Mouse (Mus musculus): ENCODE measurements around the gene Bloc1s6. TPM values are rescaled to one million over a fixed set of nuclear protein-coding genes. Genes with fewer than 3 reads are reported as not detected.

Gene Bloc1s6
- polyA plus RNA-seq, 1 experiment = 40.5 TPM

DNA sequence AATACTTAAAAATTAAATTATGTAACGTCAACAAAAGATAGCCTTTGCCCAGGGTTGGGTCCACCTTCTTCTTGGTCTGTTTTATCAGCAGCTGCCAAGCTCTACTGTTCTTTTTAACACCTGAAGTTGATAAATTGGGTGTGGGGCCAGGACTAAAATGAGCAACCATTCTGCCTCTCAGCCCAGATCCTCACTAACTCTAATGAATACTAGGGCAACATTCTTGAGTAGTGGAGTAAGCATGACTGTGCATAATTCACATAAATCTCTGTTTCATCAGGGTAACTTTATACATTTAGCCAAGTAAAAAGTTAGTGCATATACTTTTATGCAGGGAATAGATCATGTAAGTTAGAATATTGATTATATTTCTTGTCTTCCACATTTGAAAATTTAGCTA lies 37.2 kb downstream of the Bloc1s6 start:
- Histone ChIP-seq H3K4me1 (replicated peaks; ENCODE audit: control insufficient read depth, insufficient read depth, low read length) (no peaks in the 10 kb centered on the region), H3K4me3 (ENCODE audit: control insufficient read depth, insufficient read depth, low read length) (no peak overlapping the region), H3K27ac (ENCODE audit: control insufficient read depth, insufficient read depth, low read length) (no peak overlapping the region), H3K36me3 (ENCODE audit: control insufficient read depth, insufficient read depth, low read length) (no peaks in the 10 kb centered on the region), H3K27me3 (ENCODE audit: control insufficient read depth, insufficient read depth, low read length) (no peaks in the 10 kb centered on the region)
- DNase-seq = no peak
- 94% methylated on average over 1 of the region's 1 CpGs for WGBS
- TF ChIP-seq CTCF (IDR thresholded peaks at IDR 0.05; ENCODE audit: borderline replicate concordance, control insufficient read depth, extremely low read depth, insufficient read depth, low read length, poor library complexity) (no peak), POLR2A (IDR thresholded peaks at IDR 0.05; ENCODE audit: control insufficient read depth, extremely low read depth, insufficient read depth, low read length, poor library complexity) (no peak)

DNA sequence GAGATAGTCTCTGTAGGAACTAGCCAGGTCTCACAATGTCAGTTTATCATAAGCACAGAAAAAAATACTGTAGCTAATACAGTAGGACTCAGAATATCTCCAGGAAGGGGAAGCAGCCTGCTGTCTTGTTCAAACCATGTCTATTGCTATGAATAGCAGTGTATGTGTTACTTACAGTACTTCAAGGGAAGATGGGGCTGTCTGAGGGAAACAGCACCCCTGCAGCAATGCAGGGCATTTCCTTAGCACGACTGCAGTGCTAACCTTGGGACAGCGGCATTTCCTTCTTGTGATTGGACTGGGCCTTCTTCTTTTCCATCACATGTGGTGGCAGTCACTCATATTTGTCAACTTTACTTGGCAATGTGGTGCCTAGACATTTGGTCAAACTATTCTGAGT lies 38.5 kb downstream of the Bloc1s6 start:
- Histone ChIP-seq H3K27ac (ENCODE audit: control insufficient read depth, insufficient read depth, low read length) (no peak overlapping the region), H3K27me3 (ENCODE audit: control insufficient read depth, insufficient read depth, low read length) (no peaks in the 10 kb centered on the region), H3K4me3 (ENCODE audit: control insufficient read depth, insufficient read depth, low read length) (no peak overlapping the region), H3K4me1 (replicated peaks; ENCODE audit: control insufficient read depth, insufficient read depth, low read length) (no peaks in the 10 kb centered on the region), H3K36me3 (ENCODE audit: control insufficient read depth, insufficient read depth, low read length) (no peaks in the 10 kb centered on the region)
- 54% methylated on average over 2 of the region's 2 CpGs for WGBS
- DNase-seq = no peak
- TF ChIP-seq CTCF (IDR thresholded peaks at IDR 0.05; ENCODE audit: borderline replicate concordance, control insufficient read depth, extremely low read depth, insufficient read depth, low read length, poor library complexity) (no peak), POLR2A (IDR thresholded peaks at IDR 0.05; ENCODE audit: control insufficient read depth, extremely low read depth, insufficient read depth, low read length, poor library complexity) (no peak)

DNA sequence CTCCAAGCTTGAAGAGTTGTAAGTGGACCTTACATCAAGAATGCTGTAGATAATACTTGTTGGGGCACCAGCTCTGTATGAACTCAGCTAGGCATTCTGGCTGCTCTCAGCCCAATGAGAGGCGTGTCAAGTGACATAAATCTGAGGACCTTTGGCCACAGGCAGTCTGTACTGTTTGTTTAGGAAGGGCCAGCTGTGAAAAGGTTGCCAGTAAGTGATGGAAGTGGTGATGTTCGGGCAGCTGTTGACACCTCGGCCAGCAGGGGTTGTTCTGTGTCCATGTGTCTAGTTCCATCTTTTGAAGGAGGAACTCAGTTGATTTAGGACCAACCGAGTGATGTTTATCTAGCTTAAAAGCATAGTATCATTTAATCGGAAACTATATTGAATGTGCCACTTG lies 41.7 kb downstream of the Bloc1s6 start:
- WGBS = 88% methylated on average over 5 of the region's 5 CpGs
- Histone ChIP-seq H3K36me3 (ENCODE audit: control insufficient read depth, insufficient read depth, low read length) (no peaks in the 10 kb centered on the region), H3K4me3 (ENCODE audit: control insufficient read depth, insufficient read depth, low read length) (no peak overlapping the region), H3K4me1 (replicated peaks; ENCODE audit: control insufficient read depth, insufficient read depth, low read length) (0 out of 2 replicates have a peak, but pooled peaks cover 3% of the 10 kb centered on the region), H3K27ac (ENCODE audit: control insufficient read depth, insufficient read depth, low read length) (no peak overlapping the region), H3K27me3 (ENCODE audit: control insufficient read depth, insufficient read depth, low read length) (no peaks in the 10 kb centered on the region)
- no peak for TF ChIP-seq POLR2A (IDR thresholded peaks at IDR 0.05; ENCODE audit: control insufficient read depth, extremely low read depth, insufficient read depth, low read length, poor library complexity)
- no peak for TF ChIP-seq CTCF (IDR thresholded peaks at IDR 0.05; ENCODE audit: borderline replicate concordance, control insufficient read depth, extremely low read depth, insufficient read depth, low read length, poor library complexity)
- no peak for DNase-seq

DNA sequence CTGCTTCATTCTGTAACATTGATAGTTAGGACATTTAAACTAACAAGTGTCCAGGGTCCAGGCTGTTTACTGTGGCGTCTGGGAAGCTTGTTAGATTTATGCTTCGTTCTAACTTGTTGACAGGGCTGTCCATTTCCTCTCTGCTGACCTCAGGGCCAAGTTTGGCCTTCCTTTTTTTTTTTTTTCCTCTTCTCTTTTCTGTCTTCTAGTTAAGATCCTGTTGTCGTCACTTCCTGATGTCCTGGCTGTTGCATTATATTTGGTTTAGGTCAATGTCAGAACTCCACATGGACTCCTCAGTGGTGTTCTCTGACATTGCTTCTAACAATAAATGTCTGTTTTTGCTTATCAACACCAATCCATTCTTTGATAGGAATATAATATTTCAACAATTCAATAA lies 42.1 kb downstream of the Bloc1s6 start:
- TF ChIP-seq CTCF (IDR thresholded peaks at IDR 0.05; ENCODE audit: borderline replicate concordance, control insufficient read depth, extremely low read depth, insufficient read depth, low read length, poor library complexity) (no peak), POLR2A (IDR thresholded peaks at IDR 0.05; ENCODE audit: control insufficient read depth, extremely low read depth, insufficient read depth, low read length, poor library complexity) (no peak)
- H3K4me3 ChIP-seq (ENCODE audit: control insufficient read depth, insufficient read depth, low read length) = no peak overlapping the region
- 0 out of 2 replicates have a peak, but pooled peaks cover 3% of the 10 kb centered on the region for H3K4me1 ChIP-seq (replicated peaks; ENCODE audit: control insufficient read depth, insufficient read depth, low read length)
- no peak overlapping the region for H3K27ac ChIP-seq (ENCODE audit: control insufficient read depth, insufficient read depth, low read length)
- WGBS = 69% methylated on average over 3 of the region's 3 CpGs
- H3K27me3 ChIP-seq (ENCODE audit: control insufficient read depth, insufficient read depth, low read length) = no peaks in the 10 kb centered on the region
- DNase-seq = no peak
- H3K36me3 ChIP-seq (ENCODE audit: control insufficient read depth, insufficient read depth, low read length) = no peaks in the 10 kb centered on the region

DNA sequence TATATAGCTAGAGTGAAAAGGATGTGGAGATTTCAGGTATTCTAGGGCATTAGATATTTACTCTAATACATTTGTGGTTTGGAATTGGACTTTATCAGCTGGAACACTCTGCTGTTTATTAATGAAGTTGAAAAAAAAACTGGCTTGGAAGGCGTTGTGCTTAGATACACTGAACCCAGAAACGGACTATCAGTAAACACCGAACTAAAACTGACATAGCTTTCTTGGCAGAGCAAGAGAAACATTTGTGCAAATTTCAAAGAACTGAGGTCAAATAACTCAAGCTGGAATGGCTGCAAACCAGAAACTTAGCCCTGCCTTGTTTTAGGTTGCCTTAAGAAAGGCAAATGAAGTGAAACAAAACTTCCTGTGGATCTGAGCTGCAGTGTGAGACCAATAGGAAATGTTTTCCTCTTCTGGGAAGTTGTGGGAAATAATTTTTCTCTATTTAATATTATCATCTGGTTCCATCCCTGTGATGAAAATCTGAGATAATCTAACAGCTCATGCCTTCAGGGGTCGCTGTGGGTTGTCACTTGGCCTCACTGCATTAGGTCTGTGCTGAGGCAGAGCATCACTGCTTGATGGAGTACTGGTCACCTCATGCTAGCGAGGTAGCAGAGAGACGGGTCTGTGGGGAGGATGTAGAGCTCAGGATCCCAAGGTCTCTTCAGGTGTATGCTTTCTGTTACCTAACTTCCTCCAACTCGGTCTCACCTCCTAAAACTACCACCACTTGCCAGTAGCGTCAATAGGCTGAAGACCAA lies 43.5 kb downstream of the Bloc1s6 start:
- no peak overlapping the region for H3K27ac ChIP-seq (ENCODE audit: control insufficient read depth, insufficient read depth, low read length)
- H3K4me1 ChIP-seq (replicated peaks; ENCODE audit: control insufficient read depth, insufficient read depth, low read length) = 0 out of 2 replicates have a peak, but pooled peaks cover 3% of the 10 kb centered on the region
- H3K36me3 ChIP-seq (ENCODE audit: control insufficient read depth, insufficient read depth, low read length) = no peaks in the 10 kb centered on the region
- 89% methylated on average over 8 of the region's 8 CpGs for WGBS
- no peak for DNase-seq
- H3K4me3 ChIP-seq (ENCODE audit: control insufficient read depth, insufficient read depth, low read length) = no peak overlapping the region
- TF ChIP-seq CTCF (IDR thresholded peaks at IDR 0.05; ENCODE audit: borderline replicate concordance, control insufficient read depth, extremely low read depth, insufficient read depth, low read length, poor library complexity) = no peak
- no peak for TF ChIP-seq POLR2A (IDR thresholded peaks at IDR 0.05; ENCODE audit: control insufficient read depth, extremely low read depth, insufficient read depth, low read length, poor library complexity)
- H3K27me3 ChIP-seq (ENCODE audit: control insufficient read depth, insufficient read depth, low read length) = no peaks in the 10 kb centered on the region

DNA sequence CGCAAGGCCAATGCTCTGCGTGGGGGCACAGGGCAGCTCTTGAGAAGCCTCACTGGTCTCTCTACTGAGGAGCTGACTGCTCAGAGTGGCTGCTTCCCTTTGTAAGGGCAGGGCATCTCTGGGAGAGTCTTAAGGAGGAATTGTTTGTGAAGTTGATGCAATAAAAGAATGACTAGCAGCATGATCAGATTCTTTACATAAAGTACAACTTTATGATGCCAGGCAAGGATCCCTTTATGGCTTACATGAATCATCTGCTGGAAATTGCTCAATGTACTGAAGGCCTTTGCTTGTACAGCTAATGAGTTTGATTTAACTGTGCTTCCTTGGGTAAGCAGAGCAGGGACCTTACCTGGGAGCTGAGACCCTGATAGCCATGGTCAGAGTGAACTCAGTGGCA lies 45.4 kb downstream of the Bloc1s6 start:
- no peak overlapping the region for H3K27ac ChIP-seq (ENCODE audit: control insufficient read depth, insufficient read depth, low read length)

More for the DNA sequence above, 45.4 kb downstream of the Bloc1s6 start:
- WGBS = 96% methylated on average over 2 of the region's 2 CpGs
- Histone ChIP-seq H3K36me3 (ENCODE audit: control insufficient read depth, insufficient read depth, low read length) (no peaks in the 10 kb centered on the region), H3K4me1 (replicated peaks; ENCODE audit: control insufficient read depth, insufficient read depth, low read length) (peaks cover 13% of the 10 kb centered on the region), H3K27me3 (ENCODE audit: control insufficient read depth, insufficient read depth, low read length) (no peaks in the 10 kb centered on the region), H3K4me3 (ENCODE audit: control insufficient read depth, insufficient read depth, low read length) (no peak overlapping the region)
- no peak for TF ChIP-seq CTCF (IDR thresholded peaks at IDR 0.05; ENCODE audit: borderline replicate concordance, control insufficient read depth, extremely low read depth, insufficient read depth, low read length, poor library complexity)
- no peak for TF ChIP-seq POLR2A (IDR thresholded peaks at IDR 0.05; ENCODE audit: control insufficient read depth, extremely low read depth, insufficient read depth, low read length, poor library complexity)
- no peak for DNase-seq

All from thymus, adult 2 months (tissue).